Comparison of ENCODE assay signal across 8 mouse cellular contexts in the genomic region with DNA sequence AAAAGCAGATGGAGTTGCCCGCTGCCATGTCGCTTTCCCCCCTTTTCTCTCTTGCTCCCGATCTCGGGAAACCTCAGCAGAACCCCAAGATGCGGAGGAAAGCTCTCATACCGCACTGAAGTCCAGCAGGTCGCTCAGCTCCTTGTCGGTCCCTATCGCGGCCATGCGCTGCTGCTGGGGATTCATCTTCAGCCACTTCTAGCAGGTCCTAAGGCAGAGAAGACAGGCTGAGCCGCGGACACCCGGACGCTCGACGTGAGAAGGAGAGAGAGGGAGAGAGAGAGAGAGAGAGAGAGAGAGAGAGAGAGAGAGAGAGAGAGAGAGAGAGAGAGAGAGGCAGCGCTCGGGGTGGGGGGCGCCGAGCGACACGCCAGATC. TPM values are rescaled to one million over a fixed set of nuclear protein-coding genes. Genes with fewer than 3 reads are reported as not detected.
DNase-seq lines count a peak whose midpoint lies in the region; ATAC-seq and TF ChIP-seq lines count a peak whose summit lies in the region.

No protein-coding gene starts in this region.

- intact Hi-C loops in left cerebral cortex, postnatal 36 days (cut with DNase I): loop anchor here (1.0 to 10.0 kb wide), 4 partner anchors 23 to 294 kb away; a partner anchor contains a TSS

- H3K4me2 ChIP-seq in forebrain, embryonic 16.5 days (ENCODE audit: low read length): peak overlapping the region; percentile 62
- H3K4me2 ChIP-seq in hindbrain, embryonic 15.5 days: peak overlapping the region; percentile 60

- TF ChIP-seq POLR2A in cerebellum, adult 2 months (IDR thresholded peaks at IDR 0.05; ENCODE audit: borderline replicate concordance, insufficient read depth, low read length): no peak

- ATAC-seq in forebrain, embryonic 16.5 days: peak; percentile 53
- peak; percentile 54 for ATAC-seq in hindbrain, embryonic 15.5 days (ENCODE audit: low FRiP score, low read depth)
- peak; percentile 45; the same call in 1 of the 2 replicates for ATAC-seq in megakaryocyte-erythroid progenitor cell, adult 5-6 weeks (replicated peaks; ENCODE audit: low FRiP score, low TSS enrichment, poor library complexity, severe bottlenecking)

- H3K4me3 ChIP-seq in cerebellum, adult 2 months (replicated peaks; ENCODE audit: insufficient read depth, low read depth, low read length): peak overlapping the region; percentile 75
- peak overlapping the region; percentile 71 for H3K4me3 ChIP-seq in forebrain, embryonic 16.5 days (replicated peaks; ENCODE audit: low read length)
- peak overlapping the region; percentile 99 for H3K4me3 ChIP-seq in hindbrain, embryonic 15.5 days

- H3K9ac ChIP-seq in forebrain, embryonic 16.5 days (replicated peaks; ENCODE audit: low read depth, low read length): peak overlapping the region; percentile 99
- peak overlapping the region; percentile 99 for H3K9ac ChIP-seq in hindbrain, embryonic 15.5 days

- peak; percentile 17 to 31 for DNase-seq in lung, adult 18-20 months
- no peak for DNase-seq in lung, postnatal 25 days (ENCODE audit: low spot score)
- peak; percentile 62 to 74 for DNase-seq in cerebellum, adult 2 months
- peak; percentile 47 to 49 for DNase-seq in left cerebral cortex, postnatal 36 days (ENCODE audit: low spot score in 2 of 2)
- DNase-seq in spleen, postnatal 4 days (ENCODE audit: low spot score in 2 of 2): peak; percentile 33 to 76

- H3K9me3 ChIP-seq in forebrain, embryonic 16.5 days (ENCODE audit: control insufficient read depth, low read length): no peaks in the 10 kb centered on the region
- no peaks in the 10 kb centered on the region for H3K9me3 ChIP-seq in hindbrain, embryonic 15.5 days

- no peaks in the 10 kb centered on the region for H3K27me3 ChIP-seq in cerebellum, adult 2 months (ENCODE audit: control insufficient read depth, insufficient read depth, low read length)
- no peaks in the 10 kb centered on the region for H3K27me3 ChIP-seq in forebrain, embryonic 16.5 days (replicated peaks; ENCODE audit: control insufficient read depth, insufficient read depth, low read length)
- H3K27me3 ChIP-seq in hindbrain, embryonic 15.5 days: no peaks in the 10 kb centered on the region

- TF ChIP-seq CTCF in cerebellum, adult 2 months (IDR thresholded peaks at IDR 0.05; ENCODE audit: borderline replicate concordance, insufficient read depth, low read depth, low read length): no peak

- H3K4me1 ChIP-seq in cerebellum, adult 2 months (ENCODE audit: control insufficient read depth, insufficient read depth, low read length): no peaks in the 10 kb centered on the region
- peaks cover 11% of the 10 kb centered on the region; the same call in 1 of the 2 replicates for H3K4me1 ChIP-seq in forebrain, embryonic 16.5 days (replicated peaks; ENCODE audit: control insufficient read depth, insufficient read depth, low read length)
- H3K4me1 ChIP-seq in hindbrain, embryonic 15.5 days (replicated peaks): peaks cover 29% of the 10 kb centered on the region

- H3K27ac ChIP-seq in cerebellum, adult 2 months (ENCODE audit: insufficient read depth, low read length): peak overlapping the region; percentile 95
- H3K27ac ChIP-seq in forebrain, embryonic 16.5 days (ENCODE audit: low read length): peak overlapping the region; percentile 97
- H3K27ac ChIP-seq in hindbrain, embryonic 15.5 days (replicated peaks): peak overlapping the region; percentile 98

- no peaks in the 10 kb centered on the region for H3K36me3 ChIP-seq in forebrain, embryonic 16.5 days (ENCODE audit: control insufficient read depth, insufficient read depth)
- H3K36me3 ChIP-seq in hindbrain, embryonic 15.5 days: 0 out of 2 replicates have a peak, but pooled peaks cover 9% of the 10 kb centered on the region

- under 1% methylated on average over 21 of the region's 23 CpGs for WGBS in cerebellum, adult 2 months
- WGBS in forebrain, embryonic 16.5 days: 0% methylated on average over 20 of the region's 23 CpGs
- WGBS in hindbrain, embryonic 15.5 days: under 1% methylated on average over 19 of the region's 23 CpGs

RNA-seq across cellular contexts. Expression of a gene that starts 1.1 kb away (rescaled TPM):
- 53.0 and 60.6 TPM in 2 replicates for polyA plus RNA-seq in cerebellum, adult 2 months (2012; rRNA removed)
- 52.0 and 57.0 TPM in 2 replicates for polyA plus RNA-seq in forebrain, embryonic 16.5 days (2015; fragmentation: Nextera tagmentation; extraction: Ambion mirVana)
- 72.4 and 73.4 TPM in 2 replicates for polyA plus RNA-seq in hindbrain, embryonic 15.5 days (2015; fragmentation: Nextera tagmentation; extraction: Ambion mirVana)
- total RNA-seq in left cerebral cortex, postnatal 36 days (2021): 10 to 100 TPM; 43.8 to 48.6 TPM
- 118 and 133 TPM in 2 replicates for total RNA-seq in megakaryocyte-erythroid progenitor cell, adult 5-6 weeks (2014; fragmentation: Nextera tagmentation)
- total RNA-seq in megakaryocyte-erythroid progenitor cell, adult 5-6 weeks (2017): 47.3 and 57.1 TPM in 2 replicates
